Mouse (Mus musculus): Measurements from ENCODE around the gene 2010111I01Rik. TPM values are rescaled to one million over a fixed set of nuclear protein-coding genes. Genes with fewer than 3 reads are reported as not detected.
"Not testable (repeated sequence)": the region's sequence is repeated elsewhere in the genome, so short reads cannot be mapped to it uniquely, and the experiment has no call there.

2010111I01Rik gene
- polyA plus RNA-seq, 1 experiment from 2014 or later, result 23.9 TPM

GRCm38 (mm10) chr13:63071874-63072273 is 107.2 kb downstream of the 2010111I01Rik start:
- H3K36me3 ChIP-seq (ENCODE audit: poor library complexity, severe bottlenecking), result no peaks in the 10 kb centered on the region
- no peak overlapping the region for H3K4me2 ChIP-seq
- no peaks in the 10 kb centered on the region; the same call in 1 of the 2 replicates for H3K9me3 ChIP-seq (replicated peaks)
- no peak overlapping the region for H3K4me3 ChIP-seq
- H3K4me1 ChIP-seq, result peaks cover 5% of the 10 kb centered on the region; the same call in 1 of the 2 replicates
- no peak overlapping the region for H3K9ac ChIP-seq
- ATAC-seq, result no peak
- no peaks in the 10 kb centered on the region for H3K27me3 ChIP-seq
- no peak overlapping the region for H3K27ac ChIP-seq
- WGBS, result 81% methylated on average over 8 of the region's 8 CpGs

- H3K4me3 ChIP-seq, result no peak overlapping the region
- no peaks in the 10 kb centered on the region; the same call in 1 of the 2 replicates for H3K9me3 ChIP-seq (replicated peaks)
- H3K4me1 ChIP-seq, result peaks cover 5% of the 10 kb centered on the region; the same call in 1 of the 2 replicates
- no peaks in the 10 kb centered on the region for H3K36me3 ChIP-seq (ENCODE audit: poor library complexity, severe bottlenecking)
- no peak overlapping the region for H3K9ac ChIP-seq
- no peaks in the 10 kb centered on the region for H3K27me3 ChIP-seq
- ATAC-seq, result no peak
- 30% methylated on average over 3 of the region's 3 CpGs for WGBS
- no peak overlapping the region for H3K4me2 ChIP-seq
- no peak overlapping the region for H3K27ac ChIP-seq
Measured at GRCm38 (mm10) chr13:63072376-63072775, 107.7 kb downstream of the 2010111I01Rik start.

GRCm38 (mm10) chr13:63073911-63074675 is 109.4 kb downstream of the 2010111I01Rik start:
- Histone ChIP-seq H3K4me3 (no peak overlapping the region), H3K27me3 (no peaks in the 10 kb centered on the region), H3K4me2 (no peak overlapping the region), H3K9ac (no peak overlapping the region), H3K27ac (no peak overlapping the region), H3K9me3 (replicated peaks) (no peaks in the 10 kb centered on the region; the same call in 1 of the 2 replicates), H3K36me3 (ENCODE audit: poor library complexity, severe bottlenecking) (no peaks in the 10 kb centered on the region), H3K4me1 (no peaks in the 10 kb centered on the region)
- ATAC-seq, result peak; percentile 50; the same call in 1 of the 2 replicates
- 77% methylated on average over 9 of the region's 9 CpGs for WGBS

GRCm38 (mm10) chr13:63074676-63074991 is 109.9 kb downstream of the 2010111I01Rik start:
- Histone ChIP-seq H3K27ac (no peak overlapping the region), H3K4me2 (no peak overlapping the region), H3K27me3 (no peaks in the 10 kb centered on the region), H3K4me1 (no peaks in the 10 kb centered on the region), H3K36me3 (ENCODE audit: poor library complexity, severe bottlenecking) (no peaks in the 10 kb centered on the region), H3K4me3 (no peak overlapping the region), H3K9me3 (replicated peaks) (no peaks in the 10 kb centered on the region; the same call in 1 of the 2 replicates), H3K9ac (no peak overlapping the region)
- 70% methylated on average over 3 of the region's 3 CpGs for WGBS
- ATAC-seq, result no peak

- Histone ChIP-seq H3K4me3 (no peak overlapping the region), H3K27ac (no peak overlapping the region), H3K9ac (no peak overlapping the region), H3K27me3 (no peaks in the 10 kb centered on the region), H3K9me3 (replicated peaks) (no peaks in the 10 kb centered on the region; the same call in 1 of the 2 replicates), H3K36me3 (ENCODE audit: poor library complexity, severe bottlenecking) (no peaks in the 10 kb centered on the region), H3K4me2 (no peak overlapping the region), H3K4me1 (no peaks in the 10 kb centered on the region)
- no peak for ATAC-seq
- WGBS, result 84% methylated on average over 2 of the region's 2 CpGs
Measured at GRCm38 (mm10) chr13:63075331-63075855, 110.7 kb downstream of the 2010111I01Rik start.

- no peak overlapping the region for H3K4me3 ChIP-seq
- no peaks in the 10 kb centered on the region for H3K4me1 ChIP-seq
- no peak overlapping the region for H3K4me2 ChIP-seq
- no peak overlapping the region for H3K9ac ChIP-seq
- ATAC-seq, result no peak
- H3K27ac ChIP-seq, result no peak overlapping the region
- no peaks in the 10 kb centered on the region; the same call in 1 of the 2 replicates for H3K9me3 ChIP-seq (replicated peaks)
- no peaks in the 10 kb centered on the region for H3K27me3 ChIP-seq
- 33% methylated on average over 4 of the region's 4 CpGs for WGBS
- H3K36me3 ChIP-seq (ENCODE audit: poor library complexity, severe bottlenecking), result no peaks in the 10 kb centered on the region
Measured at GRCm38 (mm10) chr13:63080191-63080590, 115.5 kb downstream of the 2010111I01Rik start.

- Histone ChIP-seq H3K4me2 (no peak overlapping the region), H3K9ac (no peak overlapping the region), H3K36me3 (ENCODE audit: poor library complexity, severe bottlenecking) (no peaks in the 10 kb centered on the region), H3K4me3 (no peak overlapping the region), H3K9me3 (replicated peaks) (no peaks in the 10 kb centered on the region; the same call in 1 of the 2 replicates), H3K27ac (no peak overlapping the region), H3K27me3 (no peaks in the 10 kb centered on the region), H3K4me1 (no peaks in the 10 kb centered on the region)
- 80% methylated on average over 2 of the region's 2 CpGs for WGBS
- no peak for ATAC-seq
Measured at GRCm38 (mm10) chr13:63080823-63081222, 116.1 kb downstream of the 2010111I01Rik start.

GRCm38 (mm10) chr13:63082555-63083136 is 118.0 kb downstream of the 2010111I01Rik start:
- Histone ChIP-seq H3K9me3 (replicated peaks) (no peaks in the 10 kb centered on the region), H3K9ac (no peak overlapping the region), H3K27ac (no peak overlapping the region), H3K4me2 (no peak overlapping the region), H3K36me3 (ENCODE audit: poor library complexity, severe bottlenecking) (no peaks in the 10 kb centered on the region), H3K4me1 (no peaks in the 10 kb centered on the region), H3K27me3 (no peaks in the 10 kb centered on the region), H3K4me3 (no peak overlapping the region)
- WGBS, result 78% methylated on average over 5 of the region's 5 CpGs
- ATAC-seq, result no peak

- H3K4me3 ChIP-seq; H3K36me3 ChIP-seq (ENCODE audit: poor library complexity, severe bottlenecking); ATAC-seq: not testable (repeated sequence)
Measured at GRCm38 (mm10) chr13:63083139-63083538, 118.4 kb downstream of the 2010111I01Rik start.

GRCm38 (mm10) chr13:63083663-63084062 is 119.0 kb downstream of the 2010111I01Rik start:
- H3K36me3 ChIP-seq (ENCODE audit: poor library complexity, severe bottlenecking), result no peaks in the 10 kb centered on the region
- H3K4me1 ChIP-seq, result no peaks in the 10 kb centered on the region
- H3K27ac ChIP-seq, result no peak overlapping the region
- H3K4me3 ChIP-seq, result no peak overlapping the region
- H3K9ac ChIP-seq, result no peak overlapping the region
- WGBS, result 66% methylated on average over 8 of the region's 8 CpGs
- no peaks in the 10 kb centered on the region for H3K27me3 ChIP-seq
- no peak overlapping the region for H3K4me2 ChIP-seq
- no peaks in the 10 kb centered on the region for H3K9me3 ChIP-seq (replicated peaks)
- ATAC-seq, result no peak

More at GRCm38 (mm10) chr13:63083139-63083538, 118.4 kb downstream of the 2010111I01Rik start:
- H3K4me2 ChIP-seq; H3K27ac ChIP-seq; H3K9me3 ChIP-seq (replicated peaks); H3K27me3 ChIP-seq; H3K4me1 ChIP-seq; H3K9ac ChIP-seq: not testable (repeated sequence)
- 76% methylated on average over 7 of the region's 7 CpGs for WGBS

- Histone ChIP-seq H3K9me3 (replicated peaks) (no peaks in the 10 kb centered on the region), H3K36me3 (ENCODE audit: poor library complexity, severe bottlenecking) (no peaks in the 10 kb centered on the region), H3K9ac (no peak overlapping the region), H3K4me3 (no peak overlapping the region), H3K4me2 (no peak overlapping the region), H3K27ac (no peak overlapping the region), H3K27me3 (peaks cover 7% of the 10 kb centered on the region; the same call in 1 of the 2 replicates), H3K4me1 (no peaks in the 10 kb centered on the region)
- ATAC-seq, result no peak
- WGBS, result 95% methylated on average over 7 of the region's 7 CpGs
Measured at GRCm38 (mm10) chr13:63087865-63088683, 123.4 kb downstream of the 2010111I01Rik start.

- no peak for ATAC-seq
- no peaks in the 10 kb centered on the region for H3K36me3 ChIP-seq (ENCODE audit: poor library complexity, severe bottlenecking)
- peaks cover 6% of the 10 kb centered on the region for H3K4me1 ChIP-seq
- H3K9ac ChIP-seq, result no peak overlapping the region
- H3K27me3 ChIP-seq, result peaks cover 12% of the 10 kb centered on the region; the same call in 1 of the 2 replicates
- 79% methylated on average over 4 of the region's 4 CpGs for WGBS
- H3K4me2 ChIP-seq, result no peak overlapping the region
- H3K27ac ChIP-seq, result no peak overlapping the region
- no peak overlapping the region for H3K4me3 ChIP-seq
- H3K9me3 ChIP-seq (replicated peaks), result no peaks in the 10 kb centered on the region
Measured at GRCm38 (mm10) chr13:63089513-63089912, 124.8 kb downstream of the 2010111I01Rik start.
